Mouse (Mus musculus): ENCODE measurements at regions not wholly inside any gene's neighbourhood (a gene's known extent, or its start where the extent isn't known, plus 50 kb on each side); places are given as distances from the start of the nearest gene placed in this dataset.
A peak's percentile ranks its signal among the peaks of the same experiment; 100 is the strongest.

GRCm38 (mm10) chr8:34392981-34393828 is 281.7 kb upstream of the Gm10131 start:
- H3K27ac ChIP-seq (ENCODE audit: low read depth, low read length): no peak overlapping the region
- H3K9ac ChIP-seq (ENCODE audit: low read depth, low read length): no peak overlapping the region
- H3K4me1 ChIP-seq (ENCODE audit: control insufficient read depth, insufficient read depth, low read length): peaks cover 12% of the 10 kb centered on the region; the same call in 1 of the 2 replicates
- no peak for ATAC-seq (ENCODE audit: low FRiP score, low TSS enrichment)
- no peaks in the 10 kb centered on the region for H3K9me3 ChIP-seq (ENCODE audit: control insufficient read depth, low read length)
- 88% methylated on average over 15 of the region's 15 CpGs for WGBS
- no peak overlapping the region for H3K4me2 ChIP-seq (replicated peaks; ENCODE audit: low read depth, low read length)
- H3K4me3 ChIP-seq (ENCODE audit: low read length): no peak overlapping the region
- no peaks in the 10 kb centered on the region for H3K36me3 ChIP-seq (ENCODE audit: control insufficient read depth, insufficient read depth, low read length)
- H3K27me3 ChIP-seq (ENCODE audit: control insufficient read depth, insufficient read depth, low read length): no peaks in the 10 kb centered on the region

- H3K4me1 ChIP-seq (ENCODE audit: control insufficient read depth, insufficient read depth, low read length): peaks cover 7% of the 10 kb centered on the region; the same call in 1 of the 2 replicates
- no peak overlapping the region for H3K4me3 ChIP-seq (ENCODE audit: low read length)
- ATAC-seq (ENCODE audit: low FRiP score, low TSS enrichment): peak; percentile 68
- no peaks in the 10 kb centered on the region for H3K27me3 ChIP-seq (ENCODE audit: control insufficient read depth, insufficient read depth, low read length)
- no peaks in the 10 kb centered on the region for H3K36me3 ChIP-seq (ENCODE audit: control insufficient read depth, insufficient read depth, low read length)
- H3K4me2 ChIP-seq (replicated peaks; ENCODE audit: low read depth, low read length): no peak overlapping the region
- 39% methylated on average over 14 of the region's 14 CpGs for WGBS
- H3K27ac ChIP-seq (ENCODE audit: low read depth, low read length): no peak overlapping the region
- no peak overlapping the region for H3K9ac ChIP-seq (ENCODE audit: low read depth, low read length)
- H3K9me3 ChIP-seq (ENCODE audit: control insufficient read depth, low read length): no peaks in the 10 kb centered on the region
Observed at GRCm38 (mm10) chr8:34392208-34392980, 280.9 kb upstream of the Gm10131 start.

GRCm38 (mm10) chr8:34385806-34386439 is 274.4 kb upstream of the Gm10131 start:
- no peak for ATAC-seq (ENCODE audit: low FRiP score, low TSS enrichment)
- WGBS: 87% methylated on average over 10 of the region's 10 CpGs
- Histone ChIP-seq H3K4me3 (ENCODE audit: low read length) (no peak overlapping the region), H3K4me2 (replicated peaks; ENCODE audit: low read depth, low read length) (no peak overlapping the region), H3K9ac (ENCODE audit: low read depth, low read length) (no peak overlapping the region), H3K27ac (ENCODE audit: low read depth, low read length) (no peak overlapping the region), H3K4me1 (ENCODE audit: control insufficient read depth, insufficient read depth, low read length) (no peaks in the 10 kb centered on the region), H3K27me3 (ENCODE audit: control insufficient read depth, insufficient read depth, low read length) (no peaks in the 10 kb centered on the region), H3K36me3 (ENCODE audit: control insufficient read depth, insufficient read depth, low read length) (no peaks in the 10 kb centered on the region), H3K9me3 (ENCODE audit: control insufficient read depth, low read length) (no peaks in the 10 kb centered on the region)

- Histone ChIP-seq H3K9me3 (ENCODE audit: control insufficient read depth, low read length) (no peaks in the 10 kb centered on the region), H3K4me1 (ENCODE audit: control insufficient read depth, insufficient read depth, low read length) (0 out of 2 replicates have a peak, but pooled peaks cover 4% of the 10 kb centered on the region), H3K27me3 (ENCODE audit: control insufficient read depth, insufficient read depth, low read length) (no peaks in the 10 kb centered on the region), H3K4me3 (ENCODE audit: low read length) (no peak overlapping the region), H3K9ac (ENCODE audit: low read depth, low read length) (no peak overlapping the region), H3K4me2 (replicated peaks; ENCODE audit: low read depth, low read length) (no peak overlapping the region), H3K27ac (ENCODE audit: low read depth, low read length) (no peak overlapping the region), H3K36me3 (ENCODE audit: control insufficient read depth, insufficient read depth, low read length) (no peaks in the 10 kb centered on the region)
- 53% methylated on average over 19 of the region's 19 CpGs for WGBS
- ATAC-seq (ENCODE audit: low FRiP score, low TSS enrichment): no peak
Observed at GRCm38 (mm10) chr8:34380615-34381014, 269.1 kb upstream of the Gm10131 start.

- no peak overlapping the region for H3K9ac ChIP-seq (ENCODE audit: low read depth, low read length)
- 0 out of 2 replicates have a peak, but pooled peaks cover 4% of the 10 kb centered on the region for H3K4me1 ChIP-seq (ENCODE audit: control insufficient read depth, insufficient read depth, low read length)
- ATAC-seq (ENCODE audit: low FRiP score, low TSS enrichment): peak; percentile 85
- WGBS: 6% methylated on average over 3 of the region's 3 CpGs
- no peaks in the 10 kb centered on the region for H3K27me3 ChIP-seq (ENCODE audit: control insufficient read depth, insufficient read depth, low read length)
- H3K27ac ChIP-seq (ENCODE audit: low read depth, low read length): no peak overlapping the region
- H3K4me3 ChIP-seq (ENCODE audit: low read length): no peak overlapping the region
- H3K9me3 ChIP-seq (ENCODE audit: control insufficient read depth, low read length): no peaks in the 10 kb centered on the region
- H3K4me2 ChIP-seq (replicated peaks; ENCODE audit: low read depth, low read length): no peak overlapping the region
- no peaks in the 10 kb centered on the region for H3K36me3 ChIP-seq (ENCODE audit: control insufficient read depth, insufficient read depth, low read length)
Observed at GRCm38 (mm10) chr8:34377154-34377553, 265.6 kb upstream of the Gm10131 start.

- H3K9me3 ChIP-seq (ENCODE audit: control insufficient read depth, low read length): no peaks in the 10 kb centered on the region
- H3K36me3 ChIP-seq (ENCODE audit: control insufficient read depth, insufficient read depth, low read length): no peaks in the 10 kb centered on the region
- no peak overlapping the region for H3K4me2 ChIP-seq (replicated peaks; ENCODE audit: low read depth, low read length)
- H3K4me3 ChIP-seq (ENCODE audit: low read length): no peak overlapping the region
- 0 out of 2 replicates have a peak, but pooled peaks cover 4% of the 10 kb centered on the region for H3K4me1 ChIP-seq (ENCODE audit: control insufficient read depth, insufficient read depth, low read length)
- no peaks in the 10 kb centered on the region for H3K27me3 ChIP-seq (ENCODE audit: control insufficient read depth, insufficient read depth, low read length)
- H3K9ac ChIP-seq (ENCODE audit: low read depth, low read length): no peak overlapping the region
- 94% methylated on average over 9 of the region's 9 CpGs for WGBS
- no peak for ATAC-seq (ENCODE audit: low FRiP score, low TSS enrichment)
- H3K27ac ChIP-seq (ENCODE audit: low read depth, low read length): no peak overlapping the region
Observed at GRCm38 (mm10) chr8:34374242-34374641, 262.7 kb upstream of the Gm10131 start.

- Histone ChIP-seq H3K4me3 (ENCODE audit: low read length) (no peak overlapping the region), H3K36me3 (ENCODE audit: control insufficient read depth, insufficient read depth, low read length) (no peaks in the 10 kb centered on the region), H3K4me1 (ENCODE audit: control insufficient read depth, insufficient read depth, low read length) (0 out of 2 replicates have a peak, but pooled peaks cover 4% of the 10 kb centered on the region), H3K27ac (ENCODE audit: low read depth, low read length) (no peak overlapping the region), H3K9ac (ENCODE audit: low read depth, low read length) (no peak overlapping the region), H3K9me3 (ENCODE audit: control insufficient read depth, low read length) (no peaks in the 10 kb centered on the region), H3K27me3 (ENCODE audit: control insufficient read depth, insufficient read depth, low read length) (no peaks in the 10 kb centered on the region), H3K4me2 (replicated peaks; ENCODE audit: low read depth, low read length) (no peak overlapping the region)
- ATAC-seq (ENCODE audit: low FRiP score, low TSS enrichment): no peak
- 61% methylated on average over 6 of the region's 6 CpGs for WGBS
Observed at GRCm38 (mm10) chr8:34372666-34372980, 261.1 kb upstream of the Gm10131 start.

GRCm38 (mm10) chr8:34371973-34372665 is 260.6 kb upstream of the Gm10131 start:
- no peak for ATAC-seq (ENCODE audit: low FRiP score, low TSS enrichment)
- H3K27ac ChIP-seq (ENCODE audit: low read depth, low read length): no peak overlapping the region
- no peaks in the 10 kb centered on the region for H3K36me3 ChIP-seq (ENCODE audit: control insufficient read depth, insufficient read depth, low read length)
- no peak overlapping the region for H3K4me2 ChIP-seq (replicated peaks; ENCODE audit: low read depth, low read length)
- 71% methylated on average over 17 of the region's 17 CpGs for WGBS
- H3K9me3 ChIP-seq (ENCODE audit: control insufficient read depth, low read length): no peaks in the 10 kb centered on the region
- no peak overlapping the region for H3K9ac ChIP-seq (ENCODE audit: low read depth, low read length)
- H3K27me3 ChIP-seq (ENCODE audit: control insufficient read depth, insufficient read depth, low read length): no peaks in the 10 kb centered on the region
- no peak overlapping the region for H3K4me3 ChIP-seq (ENCODE audit: low read length)
- 0 out of 2 replicates have a peak, but pooled peaks cover 3% of the 10 kb centered on the region for H3K4me1 ChIP-seq (ENCODE audit: control insufficient read depth, insufficient read depth, low read length)
